Mouse (Mus musculus) thymus, postnatal 4 days (tissue): Measurements from ENCODE around the gene Tpst2.

Source experiments
- DNase-seq: peaks from one replicate; pipeline ENCODE4 v3.0.0; 2021

Gene Tpst2

DNA sequence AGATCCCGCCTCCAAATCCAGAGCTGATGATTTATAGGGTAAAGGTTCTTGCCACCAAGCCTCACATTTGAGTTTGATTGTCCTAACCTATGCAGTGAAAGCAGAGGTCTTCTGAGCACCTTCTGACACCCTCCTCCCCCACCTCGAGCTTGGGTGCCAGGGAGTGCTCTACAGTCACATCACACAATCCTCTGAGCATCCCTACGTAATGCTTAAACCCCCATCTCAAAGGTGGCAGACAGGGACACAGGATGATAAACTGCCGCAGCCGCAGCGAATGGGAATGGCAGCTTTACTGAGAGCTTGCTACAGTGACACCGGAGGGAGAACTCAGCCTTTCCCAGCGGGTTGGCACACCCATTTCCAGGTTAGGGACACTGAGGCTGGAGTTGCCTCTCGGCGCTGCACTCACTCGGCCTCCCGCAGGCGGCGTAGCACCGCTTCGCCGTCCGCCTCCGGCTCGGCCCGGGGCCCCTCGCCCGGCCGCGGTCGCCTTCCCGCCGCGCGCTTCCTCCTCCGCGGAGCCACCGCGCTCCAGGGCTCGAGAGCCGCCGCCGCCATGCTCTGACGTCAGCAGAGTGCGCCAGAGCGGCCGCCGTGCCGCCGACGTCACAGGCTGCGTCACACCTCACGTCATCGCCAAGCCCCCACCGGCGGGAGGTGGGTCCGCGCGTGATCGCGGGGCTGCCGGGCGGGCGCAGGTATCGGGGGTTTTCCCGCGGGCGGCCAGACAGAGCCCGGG lies 66.1 kb downstream of the Tpst2 start, which contains the start of the genes Srrd and Hps4:
Gene Srrd, minus strand, starts transcription at position 578 of the 742 bp plus-strand sequence.
Gene Hps4, plus strand, starts transcription at position 621 of the 742 bp plus-strand sequence.
- DNase-seq, result peak; percentile 95

DNA sequence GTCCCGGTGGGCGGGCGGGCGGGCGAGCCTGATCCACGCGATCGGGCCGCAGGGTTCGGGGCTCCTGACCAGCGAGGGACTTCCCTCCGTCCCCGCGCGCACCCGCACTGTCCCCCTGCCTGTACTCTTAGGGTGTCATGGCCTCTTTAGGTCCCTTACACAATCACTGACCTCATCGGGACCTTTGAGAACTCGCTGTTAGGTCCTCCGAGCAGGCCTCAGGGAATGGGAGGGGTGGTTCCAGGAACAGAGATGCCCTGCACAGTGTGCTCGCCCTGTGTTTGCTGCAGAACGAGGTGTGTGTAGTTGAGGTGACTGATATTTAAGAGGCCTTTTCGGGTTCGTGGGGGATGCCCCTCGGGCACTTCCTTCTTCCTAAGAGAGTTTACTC lies 66.7 kb downstream of the Tpst2 start:
- no peak for DNase-seq

DNA sequence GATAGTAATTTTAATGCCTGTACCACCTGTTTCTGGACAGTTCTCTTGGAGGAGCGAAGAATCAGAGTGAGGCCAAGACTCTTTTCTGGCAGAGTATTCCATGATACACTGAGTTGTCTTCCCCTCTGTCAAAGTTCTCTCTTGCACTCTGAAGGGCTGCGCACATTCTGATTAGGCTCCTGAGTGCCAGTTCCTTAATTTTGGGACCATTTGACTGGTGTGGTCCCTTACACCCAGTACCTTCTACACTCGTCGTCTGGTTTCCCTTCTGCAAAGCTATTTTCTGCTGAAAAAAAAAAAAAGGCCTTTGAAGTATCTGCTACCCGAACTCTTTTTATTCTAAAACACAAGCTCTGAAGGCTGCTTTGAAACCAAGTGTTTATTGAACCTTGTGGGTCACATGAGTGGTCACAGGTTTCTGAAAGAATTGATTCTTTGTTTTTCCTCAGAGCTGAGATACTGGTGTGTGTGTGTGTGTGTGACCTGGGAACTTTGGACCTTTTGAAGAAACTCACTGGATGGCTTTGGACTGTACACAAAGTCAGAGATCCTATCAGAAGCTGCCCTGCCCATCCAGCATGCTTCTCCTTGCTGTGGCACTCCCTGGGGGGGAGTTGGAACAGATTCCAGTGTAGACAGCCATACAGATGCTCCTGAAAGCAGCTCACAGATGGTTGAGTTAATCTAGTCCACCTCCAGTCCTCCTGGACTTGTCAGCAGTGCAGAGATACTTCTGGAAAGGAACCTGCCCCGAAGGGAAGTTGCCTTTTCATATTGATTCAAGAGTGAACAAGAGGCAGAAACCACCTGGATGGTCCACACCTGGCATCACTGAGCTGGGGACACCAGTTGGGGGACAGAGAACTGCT lies 67.8 kb downstream of the Tpst2 start:
- DNase-seq, result no peak

DNA sequence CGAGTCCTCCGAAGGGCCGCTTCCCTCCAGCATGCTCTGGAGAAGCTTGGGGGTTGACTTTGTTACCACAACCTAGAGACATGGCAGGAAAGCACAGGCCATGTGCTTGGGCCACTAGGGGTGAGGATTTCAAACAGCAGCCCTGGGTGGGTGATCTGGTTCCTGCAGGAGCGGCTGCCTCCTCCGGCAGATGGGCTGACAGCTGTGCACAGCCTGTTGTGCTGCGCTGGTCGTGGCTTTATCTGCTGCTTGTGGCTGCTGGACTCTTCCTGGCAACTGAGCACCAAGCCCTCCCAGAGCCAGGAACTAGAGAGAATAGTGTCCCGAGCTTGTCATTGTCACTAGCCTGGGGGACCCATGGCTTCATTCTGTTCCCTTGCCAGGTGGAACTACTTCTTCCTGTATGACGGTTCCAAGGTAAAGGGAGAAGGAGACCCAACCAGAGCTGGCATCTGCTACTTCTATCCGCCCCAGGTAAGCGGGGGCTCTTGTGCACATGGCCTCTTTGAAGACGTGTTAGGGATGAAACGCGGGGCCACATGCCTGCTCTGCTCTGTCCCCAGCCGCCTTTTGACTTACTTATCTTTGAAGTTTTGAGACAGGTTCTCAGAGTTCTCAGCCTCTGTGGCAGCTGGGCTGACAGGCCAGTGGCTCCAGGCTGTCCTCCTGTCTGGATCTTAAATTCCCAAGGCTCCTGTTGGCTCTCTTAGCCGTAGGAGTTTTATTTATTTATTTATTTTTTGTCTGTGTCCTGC lies 69.9 kb downstream of the Tpst2 start:
- DNase-seq, result no peak

DNA sequence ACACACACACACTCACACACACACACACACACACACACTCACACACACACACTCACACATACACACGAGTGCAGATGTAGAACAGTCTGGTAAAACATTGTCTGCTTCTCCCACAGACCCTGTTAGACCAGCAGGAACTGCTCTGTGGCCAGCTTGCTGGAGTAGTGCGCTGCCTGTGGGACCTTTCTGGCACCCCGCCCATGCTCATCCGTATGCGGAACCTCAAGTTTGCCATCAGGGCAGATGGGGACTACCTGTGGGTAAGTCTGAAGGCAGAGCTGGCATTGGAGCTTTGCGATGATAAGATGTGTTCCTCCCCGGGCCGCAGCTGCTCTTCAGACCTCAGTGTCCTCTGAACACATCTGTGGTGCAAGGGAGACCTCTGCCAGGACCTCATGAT lies 72.7 kb downstream of the Tpst2 start:
- DNase-seq, result no peak

DNA sequence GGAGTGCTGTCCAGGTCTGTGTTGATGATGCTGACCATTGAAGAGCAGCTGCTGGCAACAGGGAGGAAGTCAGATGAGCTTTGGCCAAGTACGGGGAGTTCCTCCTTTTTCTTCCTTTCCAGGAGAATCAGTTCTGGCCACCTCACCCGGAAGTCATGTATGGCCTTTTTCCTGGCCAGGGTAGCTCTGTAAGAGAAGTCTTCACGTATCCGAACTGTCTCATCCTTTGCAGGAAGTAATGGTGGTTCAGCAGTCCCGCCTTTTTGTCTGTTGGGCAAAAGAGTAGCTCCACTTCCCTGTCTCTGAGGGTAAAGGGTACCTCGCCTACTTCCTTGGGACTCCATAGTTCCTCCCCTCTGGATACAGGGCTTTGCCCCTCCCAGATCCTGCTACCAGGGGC lies 79.0 kb downstream of the Tpst2 start:
- DNase-seq, result no peak

DNA sequence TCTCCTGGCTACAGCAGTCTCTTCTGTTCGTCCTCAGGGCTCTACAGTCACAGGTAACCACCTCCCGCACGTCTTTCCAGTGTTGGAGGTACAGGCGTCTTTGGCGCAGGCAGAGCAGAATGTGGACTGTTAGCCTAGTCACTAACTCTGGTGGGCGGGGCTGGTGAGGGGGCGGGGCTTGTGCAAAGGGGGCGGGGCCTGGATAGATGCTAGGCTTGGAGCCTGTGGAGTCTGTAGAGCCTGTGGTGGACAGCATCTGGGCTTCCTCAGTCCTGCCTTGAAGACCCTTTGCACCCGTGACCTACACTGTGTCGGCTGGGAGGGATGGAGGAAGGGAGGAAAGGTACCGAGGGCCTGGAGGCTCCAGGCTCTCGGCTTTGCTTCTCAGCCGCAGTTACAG lies 79.4 kb downstream of the Tpst2 start, which contains the start of gene Gm6583:
Gene Gm6583, minus strand, starts transcription at position 124 of the 400 bp plus-strand sequence.
- DNase-seq, result no peak

DNA sequence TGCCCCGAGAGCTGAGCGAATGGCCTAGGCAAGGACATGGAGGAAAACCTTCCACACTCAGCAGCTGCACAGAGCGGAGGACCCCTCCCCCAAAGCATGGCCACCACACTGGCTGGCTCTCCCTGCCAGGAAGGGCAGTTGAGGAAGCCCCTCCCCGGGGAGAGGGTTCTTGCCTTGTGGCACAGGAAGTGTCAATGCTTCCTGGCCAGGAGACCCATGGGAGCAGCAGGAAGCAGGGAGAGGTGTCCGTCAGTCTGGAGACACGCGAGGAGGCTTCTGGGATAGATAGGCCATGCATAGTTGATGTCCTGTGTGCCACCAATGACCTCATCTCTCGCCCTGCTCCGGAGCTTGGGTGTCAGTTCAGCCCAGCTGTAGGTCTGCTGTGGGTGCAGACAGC lies 79.8 kb downstream of the Tpst2 start:
- no peak for DNase-seq

DNA sequence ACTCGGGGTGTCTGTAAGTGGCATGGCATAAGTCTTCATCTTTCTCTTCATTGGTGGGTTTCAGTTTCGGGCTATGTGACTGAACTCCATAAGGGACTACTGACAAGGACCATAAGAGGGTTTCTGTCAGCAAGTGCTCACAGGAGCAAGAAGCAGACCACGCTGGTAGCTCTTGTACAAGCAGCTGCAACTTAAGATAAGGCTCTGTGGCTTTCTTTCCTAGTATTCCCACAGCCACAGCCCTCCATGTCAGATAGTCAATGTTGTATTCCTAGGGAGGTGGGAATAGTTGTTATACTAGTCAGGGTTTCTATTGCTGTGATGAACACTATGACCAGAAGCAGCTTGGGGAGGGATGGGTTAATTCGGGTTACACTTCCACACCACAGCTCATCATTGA lies 83.0 kb downstream of the Tpst2 start:
- DNase-seq, result no peak

DNA sequence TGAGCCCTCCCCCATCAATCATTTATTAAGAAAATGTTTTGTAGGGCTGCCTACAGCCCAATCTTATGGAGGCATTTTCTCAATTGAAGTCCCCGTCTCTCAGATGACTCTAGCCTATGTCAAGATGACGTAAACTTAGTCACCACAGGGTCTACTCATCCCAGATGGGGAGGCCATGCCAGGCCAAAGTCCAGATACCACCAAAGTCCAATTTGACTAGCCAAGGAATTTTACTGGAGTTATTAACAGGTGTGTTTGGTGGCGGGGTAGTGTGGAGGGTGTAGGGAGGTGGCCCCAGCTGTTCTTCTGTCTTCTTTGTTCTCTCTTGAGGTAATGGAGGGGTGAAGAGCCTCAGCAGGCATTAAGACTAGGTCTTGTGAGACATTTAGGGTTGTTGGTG lies 83.6 kb downstream of the Tpst2 start:
- DNase-seq, result no peak

DNA sequence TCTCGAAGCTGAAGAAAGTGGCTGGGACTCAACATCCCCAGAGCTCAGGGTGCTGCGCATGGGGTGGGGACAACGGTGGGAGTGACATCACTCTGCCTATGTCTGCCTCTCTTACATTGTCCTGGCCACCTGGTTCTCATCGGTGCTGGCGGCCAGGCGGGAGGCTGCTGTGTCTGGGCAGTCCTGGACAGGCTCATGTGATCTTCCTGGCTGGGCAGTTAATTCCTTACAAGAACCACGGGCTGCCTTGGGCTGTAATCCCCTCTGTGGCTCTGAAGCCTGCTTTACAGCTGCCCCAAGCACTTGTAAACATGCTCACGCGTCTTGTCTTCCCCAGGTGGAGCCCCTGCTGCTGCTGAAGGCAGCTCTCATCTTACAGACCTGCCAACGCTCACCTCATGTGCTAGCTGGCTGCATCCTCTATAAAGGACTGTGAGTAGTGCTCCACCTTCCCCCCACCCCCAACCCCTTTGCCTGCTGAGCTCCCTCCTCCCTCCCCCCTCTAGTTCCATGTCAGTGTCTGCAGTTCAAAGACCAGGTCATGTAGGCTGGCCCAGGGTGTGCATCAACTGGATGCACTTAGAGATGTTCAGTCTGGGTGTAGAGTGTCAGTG lies 87.8 kb downstream of the Tpst2 start:
- DNase-seq, result no peak
